Comparison of ENCODE assay signal across 8 mouse cellular contexts in the genomic region with DNA sequence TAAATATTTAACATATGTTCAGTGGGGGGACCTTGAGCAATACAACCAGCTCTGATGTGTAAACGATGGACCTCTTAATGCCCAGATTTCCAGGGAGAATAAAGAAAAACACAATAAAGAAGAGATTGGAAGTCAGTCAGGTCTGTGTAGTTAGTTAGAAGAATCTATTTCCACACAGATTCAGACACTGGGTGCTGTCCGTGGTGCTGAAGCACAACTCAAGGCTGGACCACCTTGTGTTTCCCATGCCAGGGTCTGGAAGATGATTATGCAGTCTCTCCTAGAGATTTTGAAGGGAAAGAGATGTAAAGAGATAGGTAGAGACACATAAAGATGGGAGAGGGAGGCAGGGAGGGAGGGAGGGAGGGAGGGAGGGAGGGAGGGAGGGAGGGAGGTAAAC.
DNase-seq lines count a peak whose midpoint lies in the region; ATAC-seq and TF ChIP-seq lines count a peak whose summit lies in the region.

No protein-coding gene starts in this region.

- TF ChIP-seq CTCF in midbrain, postnatal 0 days (IDR thresholded peaks at IDR 0.05) = no peak

- H3K4me1 ChIP-seq in midbrain, postnatal 0 days (ENCODE audit: insufficient read depth, low read length) = no peaks in the 10 kb centered on the region

- no peak overlapping the region for H3K4me2 ChIP-seq in midbrain, postnatal 0 days (ENCODE audit: low read depth, low read length, poor library complexity, severe bottlenecking)

- intact Hi-C loops in left cerebral cortex, postnatal 4 days (cut with DNase I) = no loop called here

- no peaks in the 10 kb centered on the region for H3K36me3 ChIP-seq in midbrain, postnatal 0 days (ENCODE audit: insufficient read depth, low read length)

- H3K27me3 ChIP-seq in midbrain, postnatal 0 days (ENCODE audit: insufficient read depth, low read length) = no peaks in the 10 kb centered on the region

- ATAC-seq in midbrain, postnatal 0 days (ENCODE audit: low FRiP score) = no peak
- no peak for ATAC-seq in erythroid progenitor cell, adult 5-6 weeks (replicated peaks; ENCODE audit: low FRiP score, poor library complexity, severe bottlenecking)

- H3K27ac ChIP-seq in midbrain, postnatal 0 days (ENCODE audit: low read depth, low read length) = no peak overlapping the region

- H3K4me3 ChIP-seq in midbrain, postnatal 0 days (ENCODE audit: low read depth, low read length) = no peak overlapping the region

- no peaks in the 10 kb centered on the region for H3K9me3 ChIP-seq in midbrain, postnatal 0 days (ENCODE audit: low read length)

- 36% methylated on average over 2 of the region's 2 CpGs for WGBS in midbrain, postnatal 0 days

- DNase-seq in left cerebral cortex, postnatal 4 days = peak; percentile 35
- DNase-seq in left cerebral cortex, adult 8-10 months (ENCODE audit: low spot score in 2 of 2) = no peak
- peak; percentile 62 for DNase-seq in ZHBTc4 (ENCODE audit: low read depth, low spot score)
- peak; percentile 86 for DNase-seq in embryo, embryonic 11 days
- peak; percentile 35 for DNase-seq in midbrain, postnatal 0 days (ENCODE audit: low spot score)
- DNase-seq in frontal cortex, postnatal 36 days (ENCODE audit: low spot score in 2 of 2) = no peak
- DNase-seq in cerebellum, postnatal 36 days = no peak

- H3K9ac ChIP-seq in midbrain, postnatal 0 days (replicated peaks; ENCODE audit: low read length, poor library complexity, severe bottlenecking) = no peak overlapping the region

Comparison
In these comparisons a context has a peak if more than half of its experiments do, and no peak if none do; other contexts are left out.
1. DNase-seq: peak in left cerebral cortex, postnatal 4 days (single experiment), ZHBTc4 (single experiment), embryo, embryonic 11 days (single experiment) and midbrain, postnatal 0 days (single experiment); none in left cerebral cortex, adult 8-10 months (0 of 2), frontal cortex, postnatal 36 days (0 of 2) and cerebellum, postnatal 36 days (0 of 2).